Mouse (Mus musculus): ENCODE results near the gene Gm11627. TPM values are rescaled to one million over a fixed set of nuclear protein-coding genes. Genes with fewer than 3 reads are reported as not detected.
"Not testable (repeated sequence)": the region's sequence is repeated elsewhere in the genome, so short reads cannot be mapped to it uniquely, and the experiment has no call there.

Gene Gm11627
- polyA plus RNA-seq, 1 experiment from 2014 or later = 2.4 TPM

GRCm38 (mm10) chr11:102556031-102556715 is 23.1 kb downstream of the Gm11627 start, which contains the start of gene Gpatch8:
TSS of gene Gpatch8 (minus strand) at chr11:102556392.
- H3K27me3 ChIP-seq (ENCODE audit: control insufficient read depth, insufficient read depth, low read depth, low read length) = no peaks in the 10 kb centered on the region
- peak within 1 kb of the TSS; percentile 96 for H3K27ac ChIP-seq (ENCODE audit: low read length)
- H3K4me3 ChIP-seq (ENCODE audit: low read depth, low read length) = peak within 1 kb of the TSS; percentile 61
- H3K9ac ChIP-seq (ENCODE audit: low read depth, low read length) = peak within 1 kb of the TSS; percentile 84
- H3K9me3 ChIP-seq (replicated peaks; ENCODE audit: control insufficient read depth, low read length, poor library complexity, severe bottlenecking) = no peaks in the 10 kb centered on the region
- WGBS = under 1% methylated on average over 38 of the region's 55 CpGs
- peak within 1 kb of the TSS; percentile 91 for H3K4me2 ChIP-seq (ENCODE audit: low read length)
- H3K36me3 ChIP-seq (ENCODE audit: control insufficient read depth, insufficient read depth, low read length) = no peaks in the 10 kb centered on the region
- ATAC-seq = peak; percentile 95
- peaks cover 28% of the 10 kb centered on the region for H3K4me1 ChIP-seq (ENCODE audit: control insufficient read depth, insufficient read depth, low read length)

- Histone ChIP-seq H3K4me2 (ENCODE audit: low read length) (peak overlapping the region; percentile 91), H3K27ac (ENCODE audit: low read length) (peak overlapping the region; percentile 96), H3K4me3 (ENCODE audit: low read depth, low read length) (peak overlapping the region; percentile 61), H3K27me3 (ENCODE audit: control insufficient read depth, insufficient read depth, low read depth, low read length) (no peaks in the 10 kb centered on the region), H3K4me1 (ENCODE audit: control insufficient read depth, insufficient read depth, low read length) (peaks cover 29% of the 10 kb centered on the region), H3K9ac (ENCODE audit: low read depth, low read length) (peak overlapping the region; percentile 84), H3K36me3 (ENCODE audit: control insufficient read depth, insufficient read depth, low read length) (no peaks in the 10 kb centered on the region), H3K9me3 (replicated peaks; ENCODE audit: control insufficient read depth, low read length, poor library complexity, severe bottlenecking) (no peaks in the 10 kb centered on the region)
- 0% methylated on average over 37 of the region's 39 CpGs for WGBS
- peak; percentile 70 for ATAC-seq
Measured at GRCm38 (mm10) chr11:102555400-102556030, 23.7 kb downstream of the Gm11627 start.

- WGBS = 93% methylated on average over 3 of the region's 3 CpGs
- Histone ChIP-seq H3K36me3 (ENCODE audit: control insufficient read depth, insufficient read depth, low read length) (no peaks in the 10 kb centered on the region), H3K4me3 (ENCODE audit: low read depth, low read length) (no peak overlapping the region)
Measured at GRCm38 (mm10) chr11:102552051-102552450, 27.2 kb downstream of the Gm11627 start.

GRCm38 (mm10) chr11:102551176-102551575 is 28.1 kb downstream of the Gm11627 start:
- peaks cover 27% of the 10 kb centered on the region for H3K4me1 ChIP-seq (ENCODE audit: control insufficient read depth, insufficient read depth, low read length)
- H3K36me3 ChIP-seq (ENCODE audit: control insufficient read depth, insufficient read depth, low read length) = no peaks in the 10 kb centered on the region
- no peak overlapping the region for H3K4me2 ChIP-seq (ENCODE audit: low read length)
- H3K9me3 ChIP-seq (replicated peaks; ENCODE audit: control insufficient read depth, low read length, poor library complexity, severe bottlenecking) = no peaks in the 10 kb centered on the region
- ATAC-seq = no peak
- H3K27ac ChIP-seq (ENCODE audit: low read length) = no peak overlapping the region
- H3K27me3 ChIP-seq (ENCODE audit: control insufficient read depth, insufficient read depth, low read depth, low read length) = no peaks in the 10 kb centered on the region
- no peak overlapping the region for H3K9ac ChIP-seq (ENCODE audit: low read depth, low read length)
- no peak overlapping the region for H3K4me3 ChIP-seq (ENCODE audit: low read depth, low read length)

More at GRCm38 (mm10) chr11:102552051-102552450, 27.2 kb downstream of the Gm11627 start:
- H3K9me3 ChIP-seq (replicated peaks; ENCODE audit: control insufficient read depth, low read length, poor library complexity, severe bottlenecking) = no peaks in the 10 kb centered on the region
- peaks cover 31% of the 10 kb centered on the region for H3K4me1 ChIP-seq (ENCODE audit: control insufficient read depth, insufficient read depth, low read length)
- no peak overlapping the region for H3K27ac ChIP-seq (ENCODE audit: low read length)
- no peak overlapping the region for H3K9ac ChIP-seq (ENCODE audit: low read depth, low read length)
- no peak overlapping the region for H3K4me2 ChIP-seq (ENCODE audit: low read length)
- no peaks in the 10 kb centered on the region for H3K27me3 ChIP-seq (ENCODE audit: control insufficient read depth, insufficient read depth, low read depth, low read length)
- no peak for ATAC-seq

GRCm38 (mm10) chr11:102541471-102541870 is 37.8 kb downstream of the Gm11627 start:
- Histone ChIP-seq H3K9ac (ENCODE audit: low read depth, low read length) (no peak overlapping the region), H3K4me1 (ENCODE audit: control insufficient read depth, insufficient read depth, low read length) (no peaks in the 10 kb centered on the region), H3K4me3 (ENCODE audit: low read depth, low read length) (no peak overlapping the region), H3K27me3 (ENCODE audit: control insufficient read depth, insufficient read depth, low read depth, low read length) (no peaks in the 10 kb centered on the region), H3K4me2 (ENCODE audit: low read length) (no peak overlapping the region), H3K36me3 (ENCODE audit: control insufficient read depth, insufficient read depth, low read length) (peaks cover 4% of the 10 kb centered on the region; the same call in 1 of the 2 replicates), H3K9me3 (replicated peaks; ENCODE audit: control insufficient read depth, low read length, poor library complexity, severe bottlenecking) (no peaks in the 10 kb centered on the region), H3K27ac (ENCODE audit: low read length) (no peak overlapping the region)
- ATAC-seq = no peak
- 96% methylated on average over 5 of the region's 5 CpGs for WGBS

GRCm38 (mm10) chr11:102540286-102540685 is 39.0 kb downstream of the Gm11627 start:
- not testable (repeated sequence) for H3K27me3 ChIP-seq (ENCODE audit: control insufficient read depth, insufficient read depth, low read depth, low read length); H3K36me3 ChIP-seq (ENCODE audit: control insufficient read depth, insufficient read depth, low read length); H3K9ac ChIP-seq (ENCODE audit: low read depth, low read length); H3K4me2 ChIP-seq (ENCODE audit: low read length); ATAC-seq; H3K4me1 ChIP-seq (ENCODE audit: control insufficient read depth, insufficient read depth, low read length); H3K4me3 ChIP-seq (ENCODE audit: low read depth, low read length); H3K27ac ChIP-seq (ENCODE audit: low read length); H3K9me3 ChIP-seq (replicated peaks; ENCODE audit: control insufficient read depth, low read length, poor library complexity, severe bottlenecking)

GRCm38 (mm10) chr11:102539690-102540089 is 39.6 kb downstream of the Gm11627 start:
- WGBS = 71% methylated on average over 1 of the region's 1 CpGs
- Histone ChIP-seq H3K9me3 (replicated peaks; ENCODE audit: control insufficient read depth, low read length, poor library complexity, severe bottlenecking) (no peaks in the 10 kb centered on the region), H3K4me1 (ENCODE audit: control insufficient read depth, insufficient read depth, low read length) (no peaks in the 10 kb centered on the region), H3K9ac (ENCODE audit: low read depth, low read length) (no peak overlapping the region), H3K4me2 (ENCODE audit: low read length) (no peak overlapping the region), H3K27ac (ENCODE audit: low read length) (no peak overlapping the region), H3K36me3 (ENCODE audit: control insufficient read depth, insufficient read depth, low read length) (peaks cover 4% of the 10 kb centered on the region; the same call in 1 of the 2 replicates), H3K4me3 (ENCODE audit: low read depth, low read length) (no peak overlapping the region), H3K27me3 (ENCODE audit: control insufficient read depth, insufficient read depth, low read depth, low read length) (no peaks in the 10 kb centered on the region)
- ATAC-seq = no peak

- no peaks in the 10 kb centered on the region for H3K9me3 ChIP-seq (replicated peaks; ENCODE audit: control insufficient read depth, low read length, poor library complexity, severe bottlenecking)
- peaks cover 4% of the 10 kb centered on the region; the same call in 1 of the 2 replicates for H3K36me3 ChIP-seq (ENCODE audit: control insufficient read depth, insufficient read depth, low read length)
- peaks cover 2% of the 10 kb centered on the region; the same call in 1 of the 2 replicates for H3K4me1 ChIP-seq (ENCODE audit: control insufficient read depth, insufficient read depth, low read length)
- 54% methylated on average over 3 of the region's 3 CpGs for WGBS
- no peaks in the 10 kb centered on the region for H3K27me3 ChIP-seq (ENCODE audit: control insufficient read depth, insufficient read depth, low read depth, low read length)
- ATAC-seq = no peak
- H3K4me3 ChIP-seq (ENCODE audit: low read depth, low read length) = no peak overlapping the region
- H3K4me2 ChIP-seq (ENCODE audit: low read length) = no peak overlapping the region
- no peak overlapping the region for H3K27ac ChIP-seq (ENCODE audit: low read length)
- no peak overlapping the region for H3K9ac ChIP-seq (ENCODE audit: low read depth, low read length)
Measured at GRCm38 (mm10) chr11:102536210-102536609, 43.1 kb downstream of the Gm11627 start.

GRCm38 (mm10) chr11:102534078-102534477 is 45.2 kb downstream of the Gm11627 start:
- Histone ChIP-seq H3K4me3 (ENCODE audit: low read depth, low read length) (no peak overlapping the region), H3K27me3 (ENCODE audit: control insufficient read depth, insufficient read depth, low read depth, low read length) (no peaks in the 10 kb centered on the region), H3K9me3 (replicated peaks; ENCODE audit: control insufficient read depth, low read length, poor library complexity, severe bottlenecking) (no peaks in the 10 kb centered on the region), H3K36me3 (ENCODE audit: control insufficient read depth, insufficient read depth, low read length) (peaks cover 4% of the 10 kb centered on the region; the same call in 1 of the 2 replicates), H3K4me2 (ENCODE audit: low read length) (no peak overlapping the region), H3K4me1 (ENCODE audit: control insufficient read depth, insufficient read depth, low read length) (peaks cover 2% of the 10 kb centered on the region; the same call in 1 of the 2 replicates), H3K9ac (ENCODE audit: low read depth, low read length) (no peak overlapping the region), H3K27ac (ENCODE audit: low read length) (no peak overlapping the region)
- ATAC-seq = no peak
- 94% methylated on average over 2 of the region's 2 CpGs for WGBS

Data from midbrain, embryonic 16.5 days (tissue).